Mouse (Mus musculus) midbrain, embryonic 12.5 days (tissue): ENCODE measurements at regions not wholly inside any gene's neighbourhood (a gene's known extent, or its start where the extent isn't known, plus 50 kb on each side); places are given as distances from the start of the nearest gene placed in this dataset.

Experiments used
- ATAC-seq: fragments of 200-750 bp; cut with Nextera tagmentation; 2 replicates; pipeline ENCODE4 v1.8.0; 2017; ENCODE audit warnings: low read depth, moderate TSS enrichment, moderate library complexity; ENCODE audit not compliant: low FRiP score
- H3K27ac ChIP-seq: fragments of 300-500 bp; sonication (generic); replicated peaks from 2 replicates; pipeline ENCODE4 v1.5.1; 2016; ENCODE audit warnings: mild to moderate bottlenecking
- H3K27me3 ChIP-seq: fragments of 300-500 bp; sonication (generic); 2 replicates; pipeline ENCODE4 v1.6.1; 2016; ENCODE audit warnings: mild to moderate bottlenecking
- H3K36me3 ChIP-seq: fragments of 300-500 bp; sonication (generic); 2 replicates; pipeline ENCODE4 v1.6.1; 2016
- H3K4me1 ChIP-seq: fragments of 300-500 bp; sonication (generic); 2 replicates; pipeline ENCODE4 v1.6.1; 2016
- H3K4me2 ChIP-seq: fragments of 300-500 bp; sonication (generic); replicated peaks from 2 replicates; pipeline ENCODE4 v1.6.1; 2016; ENCODE audit warnings: mild to moderate bottlenecking, moderate library complexity
- H3K4me3 ChIP-seq: fragments of 300-500 bp; sonication (generic); 2 replicates; pipeline ENCODE4 v1.5.1; 2016; ENCODE audit warnings: mild to moderate bottlenecking
- H3K9ac ChIP-seq: fragments of 300-500 bp; sonication (generic); replicated peaks from 2 replicates; pipeline ENCODE4 v1.6.1; 2016; ENCODE audit warnings: mild to moderate bottlenecking, moderate library complexity
- H3K9me3 ChIP-seq: fragments of 300-500 bp; sonication (generic); 2 replicates; pipeline ENCODE4 v1.6.1; 2016; ENCODE audit warnings: mild to moderate bottlenecking
- WGBS: fragments of 180-500 bp; shearing (Covaris S2); methylation state at CpG from one replicate; pipeline ENCODE4 v1.1.7; 2016; 5-methylcytosine and 5-hydroxymethylcytosine counted together

GRCm38 (mm10) chr7:111157754-111158325 lies 75.0 kb upstream of the Eif4g2 start:
- WGBS = 57% methylated on average over 9 of the region's 9 CpGs
- no peak overlapping the region for H3K27ac ChIP-seq
- no peak overlapping the region for H3K4me2 ChIP-seq
- H3K4me3 ChIP-seq = no peak overlapping the region
- no peak for ATAC-seq
- H3K4me1 ChIP-seq = 0 out of 2 replicates have a peak, but pooled peaks cover 9% of the 10 kb centered on the region
- no peak overlapping the region for H3K9ac ChIP-seq
- no peaks in the 10 kb centered on the region for H3K36me3 ChIP-seq
- no peaks in the 10 kb centered on the region for H3K9me3 ChIP-seq
- no peaks in the 10 kb centered on the region for H3K27me3 ChIP-seq

- Histone ChIP-seq H3K4me2 (no peak overlapping the region), H3K4me3 (no peak overlapping the region), H3K27ac (no peak overlapping the region), H3K27me3 (no peaks in the 10 kb centered on the region), H3K9ac (no peak overlapping the region), H3K36me3 (no peaks in the 10 kb centered on the region), H3K9me3 (no peaks in the 10 kb centered on the region), H3K4me1 (0 out of 2 replicates have a peak, but pooled peaks cover 9% of the 10 kb centered on the region)
- WGBS = 59% methylated on average over 6 of the region's 6 CpGs
- no peak for ATAC-seq
Measured at GRCm38 (mm10) chr7:111157287-111157686, 74.5 kb upstream of the Eif4g2 start.

GRCm38 (mm10) chr7:111156472-111157231 lies 73.8 kb upstream of the Eif4g2 start:
- ATAC-seq = no peak
- no peaks in the 10 kb centered on the region for H3K9me3 ChIP-seq
- H3K27me3 ChIP-seq = no peaks in the 10 kb centered on the region
- 0 out of 2 replicates have a peak, but pooled peaks cover 9% of the 10 kb centered on the region for H3K4me1 ChIP-seq
- H3K4me3 ChIP-seq = no peak overlapping the region
- H3K9ac ChIP-seq = no peak overlapping the region
- H3K36me3 ChIP-seq = no peaks in the 10 kb centered on the region
- H3K4me2 ChIP-seq = no peak overlapping the region
- no peak overlapping the region for H3K27ac ChIP-seq
- 65% methylated on average over 8 of the region's 8 CpGs for WGBS

- no peak overlapping the region for H3K27ac ChIP-seq
- 53% methylated on average over 6 of the region's 6 CpGs for WGBS
Measured at GRCm38 (mm10) chr7:111155995-111156394, 73.2 kb upstream of the Eif4g2 start.

GRCm38 (mm10) chr7:111154217-111154616 lies 71.4 kb upstream of the Eif4g2 start:
- no peak overlapping the region for H3K9ac ChIP-seq
- no peak overlapping the region for H3K4me3 ChIP-seq
- no peaks in the 10 kb centered on the region for H3K36me3 ChIP-seq
- H3K27me3 ChIP-seq = no peaks in the 10 kb centered on the region
- no peak overlapping the region for H3K4me2 ChIP-seq
- ATAC-seq = no peak
- H3K27ac ChIP-seq = no peak overlapping the region
- WGBS = 89% methylated on average over 13 of the region's 13 CpGs
- no peaks in the 10 kb centered on the region for H3K9me3 ChIP-seq
- 0 out of 2 replicates have a peak, but pooled peaks cover 9% of the 10 kb centered on the region for H3K4me1 ChIP-seq

More at GRCm38 (mm10) chr7:111155995-111156394, 73.2 kb upstream of the Eif4g2 start:
- ATAC-seq = no peak
- Histone ChIP-seq H3K27me3 (no peaks in the 10 kb centered on the region), H3K4me1 (0 out of 2 replicates have a peak, but pooled peaks cover 9% of the 10 kb centered on the region), H3K9me3 (no peaks in the 10 kb centered on the region), H3K9ac (no peak overlapping the region), H3K36me3 (no peaks in the 10 kb centered on the region), H3K4me2 (no peak overlapping the region), H3K4me3 (no peak overlapping the region)

GRCm38 (mm10) chr7:111150540-111150939 lies 67.7 kb upstream of the Eif4g2 start:
- Histone ChIP-seq H3K4me3 (no peak overlapping the region), H3K4me2 (no peak overlapping the region), H3K9me3 (no peaks in the 10 kb centered on the region), H3K36me3 (no peaks in the 10 kb centered on the region), H3K4me1 (no peaks in the 10 kb centered on the region), H3K27ac (no peak overlapping the region), H3K9ac (no peak overlapping the region), H3K27me3 (no peaks in the 10 kb centered on the region)
- 91% methylated on average over 5 of the region's 5 CpGs for WGBS
- no peak for ATAC-seq

- WGBS = 90% methylated on average over 5 of the region's 5 CpGs
- Histone ChIP-seq H3K4me3 (no peak overlapping the region), H3K27ac (no peak overlapping the region), H3K9me3 (no peaks in the 10 kb centered on the region), H3K36me3 (no peaks in the 10 kb centered on the region), H3K27me3 (no peaks in the 10 kb centered on the region), H3K4me1 (no peaks in the 10 kb centered on the region), H3K9ac (no peak overlapping the region), H3K4me2 (no peak overlapping the region)
- ATAC-seq = no peak
Measured at GRCm38 (mm10) chr7:111150115-111150514, 67.3 kb upstream of the Eif4g2 start.

GRCm38 (mm10) chr7:111147593-111147992 lies 64.8 kb upstream of the Eif4g2 start:
- ATAC-seq = no peak
- Histone ChIP-seq H3K27me3 (no peaks in the 10 kb centered on the region), H3K27ac (no peak overlapping the region), H3K9me3 (no peaks in the 10 kb centered on the region), H3K9ac (no peak overlapping the region), H3K4me2 (no peak overlapping the region), H3K4me1 (no peaks in the 10 kb centered on the region), H3K4me3 (no peak overlapping the region), H3K36me3 (no peaks in the 10 kb centered on the region)
- WGBS = 91% methylated on average over 6 of the region's 6 CpGs

GRCm38 (mm10) chr7:111146670-111147069 lies 63.8 kb upstream of the Eif4g2 start:
- Histone ChIP-seq H3K4me1 (no peaks in the 10 kb centered on the region), H3K9ac (no peak overlapping the region), H3K36me3 (no peaks in the 10 kb centered on the region), H3K4me2 (no peak overlapping the region), H3K27me3 (no peaks in the 10 kb centered on the region), H3K4me3 (no peak overlapping the region), H3K9me3 (no peaks in the 10 kb centered on the region), H3K27ac (no peak overlapping the region)
- no peak for ATAC-seq
- 86% methylated on average over 4 of the region's 4 CpGs for WGBS

GRCm38 (mm10) chr7:111144216-111144615 lies 61.4 kb upstream of the Eif4g2 start:
- no peak for ATAC-seq
- Histone ChIP-seq H3K4me3 (no peak overlapping the region), H3K9ac (no peak overlapping the region), H3K27me3 (no peaks in the 10 kb centered on the region), H3K9me3 (no peaks in the 10 kb centered on the region), H3K36me3 (no peaks in the 10 kb centered on the region), H3K27ac (no peak overlapping the region), H3K4me1 (no peaks in the 10 kb centered on the region), H3K4me2 (no peak overlapping the region)
- 81% methylated on average over 3 of the region's 3 CpGs for WGBS

GRCm38 (mm10) chr7:111141285-111141965 lies 58.6 kb upstream of the Eif4g2 start:
- ATAC-seq = no peak
- WGBS = 88% methylated on average over 7 of the region's 7 CpGs
- no peaks in the 10 kb centered on the region for H3K9me3 ChIP-seq
- H3K4me1 ChIP-seq = no peaks in the 10 kb centered on the region
- no peak overlapping the region for H3K4me2 ChIP-seq
- no peak overlapping the region for H3K4me3 ChIP-seq
- H3K27me3 ChIP-seq = no peaks in the 10 kb centered on the region
- H3K9ac ChIP-seq = no peak overlapping the region
- no peak overlapping the region for H3K27ac ChIP-seq
- H3K36me3 ChIP-seq = no peaks in the 10 kb centered on the region

- Histone ChIP-seq H3K9ac (no peak overlapping the region), H3K36me3 (no peaks in the 10 kb centered on the region), H3K9me3 (no peaks in the 10 kb centered on the region), H3K4me3 (no peak overlapping the region), H3K27ac (no peak overlapping the region), H3K4me1 (no peaks in the 10 kb centered on the region), H3K4me2 (no peak overlapping the region), H3K27me3 (no peaks in the 10 kb centered on the region)
- no peak for ATAC-seq
- 86% methylated on average over 2 of the region's 2 CpGs for WGBS
Measured at GRCm38 (mm10) chr7:111138038-111138437, 55.2 kb upstream of the Eif4g2 start.
